Mouse (Mus musculus) urinary bladder, postnatal 14 days (tissue): ENCODE data around the gene Fam162b.

Experiments
- DNase-seq: peaks from one replicate; pipeline ENCODE4 v3.0.0; 2021; ENCODE audit warnings: low spot score

Fam162b gene

DNA sequence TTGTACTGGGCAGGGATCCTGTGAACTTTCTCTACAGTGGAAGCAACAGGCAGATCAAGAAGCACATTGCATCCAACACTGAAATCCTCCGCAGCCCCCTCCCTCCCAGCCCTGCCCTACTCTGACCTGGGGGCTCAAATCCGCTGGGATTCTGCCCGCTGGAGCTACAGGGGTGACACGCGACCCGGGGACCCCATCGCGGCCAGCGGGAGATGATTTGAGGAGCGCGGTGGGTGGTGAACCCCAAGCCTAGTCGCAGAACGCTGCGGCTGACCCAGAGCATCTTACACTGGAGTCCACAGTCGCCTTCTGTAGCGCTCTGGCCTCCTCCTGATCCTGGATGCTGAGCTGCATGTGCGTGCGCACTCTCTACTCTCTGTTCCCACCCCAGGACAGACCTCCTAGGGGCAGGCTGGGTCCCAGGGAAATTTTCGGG is at the start of gene Fam162b:
Gene Fam162b, minus strand, starts transcription at position 379 of the 436 bp plus-strand sequence.
- DNase-seq, result no peak

DNA sequence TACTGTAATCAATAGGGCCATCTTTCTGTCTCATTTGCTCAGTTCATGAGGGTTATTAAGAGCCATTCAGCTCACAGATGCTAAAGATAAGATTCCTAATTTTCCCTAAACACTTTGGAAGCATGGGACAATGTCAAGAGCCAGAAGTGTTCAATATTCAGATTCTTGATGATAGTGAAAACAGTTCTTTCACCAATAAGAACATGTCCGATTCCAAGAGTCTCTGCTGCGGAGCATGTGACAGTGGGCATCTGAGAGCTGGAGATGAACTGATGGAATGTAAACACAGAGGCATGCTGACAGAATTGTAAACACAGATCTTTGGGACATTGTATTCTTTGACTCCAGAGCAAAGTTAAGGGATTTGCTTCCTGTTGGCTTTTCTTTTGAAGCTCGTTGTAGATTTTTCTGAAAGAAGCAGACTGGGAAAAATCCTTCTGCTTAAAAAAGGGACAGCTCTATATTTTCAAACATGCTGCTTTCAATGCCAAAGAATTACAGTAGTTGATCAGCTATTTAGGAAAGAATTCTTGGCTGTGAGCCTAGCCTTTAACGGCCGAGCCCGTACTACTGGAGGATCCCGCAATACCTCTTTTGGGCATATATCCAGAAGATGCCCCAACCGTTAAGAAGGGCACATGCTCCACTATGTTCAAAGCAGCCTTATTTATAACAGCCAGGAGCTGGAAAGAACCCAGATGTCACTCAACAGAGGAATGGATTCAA is 41.3 kb upstream of the Fam162b start, which contains the start of gene Gprc6a:
Gene Gprc6a, minus strand, starts transcription at position 51 of the 726 bp plus-strand sequence.
- DNase-seq, result no peak

DNA sequence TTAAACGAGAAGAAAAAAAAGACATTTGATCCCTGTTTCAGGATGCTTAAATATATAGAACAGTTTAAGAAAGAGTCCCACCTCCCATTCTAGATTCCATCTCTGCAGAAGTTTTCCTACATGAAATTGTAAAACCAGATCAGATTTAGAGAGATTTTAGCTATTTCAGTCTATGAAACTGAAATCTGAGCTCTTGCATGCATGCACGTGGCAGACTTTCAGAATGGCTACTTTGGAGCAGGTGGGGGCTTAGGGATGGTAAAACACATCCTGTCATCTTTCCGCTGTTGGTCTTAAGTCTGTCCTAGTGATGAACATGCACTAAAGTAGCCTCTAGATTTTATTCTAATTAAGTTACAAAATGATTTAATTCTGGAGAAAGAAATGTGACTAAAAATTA is 30.9 kb upstream of the Fam162b start:
- DNase-seq, result no peak

DNA sequence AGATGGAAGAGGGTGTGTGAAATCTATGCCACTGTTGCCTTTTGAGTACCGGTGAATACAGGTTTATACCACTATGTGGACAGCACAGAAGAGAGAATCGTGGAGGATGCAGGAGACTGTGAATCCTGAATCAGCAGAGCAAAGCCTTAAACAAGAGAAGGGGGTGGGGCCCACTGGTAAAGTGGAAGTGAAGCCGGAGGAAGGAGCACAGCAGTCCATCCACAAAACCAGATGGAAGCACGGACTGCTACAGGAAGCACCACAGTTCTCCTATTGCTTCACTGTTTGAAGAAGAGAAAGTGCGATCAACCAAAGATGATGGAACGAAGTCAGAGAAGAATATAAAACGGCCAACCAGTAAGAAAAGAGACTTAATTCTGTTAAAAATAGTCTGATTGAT is 29.8 kb upstream of the Fam162b start:
- DNase-seq, result no peak

DNA sequence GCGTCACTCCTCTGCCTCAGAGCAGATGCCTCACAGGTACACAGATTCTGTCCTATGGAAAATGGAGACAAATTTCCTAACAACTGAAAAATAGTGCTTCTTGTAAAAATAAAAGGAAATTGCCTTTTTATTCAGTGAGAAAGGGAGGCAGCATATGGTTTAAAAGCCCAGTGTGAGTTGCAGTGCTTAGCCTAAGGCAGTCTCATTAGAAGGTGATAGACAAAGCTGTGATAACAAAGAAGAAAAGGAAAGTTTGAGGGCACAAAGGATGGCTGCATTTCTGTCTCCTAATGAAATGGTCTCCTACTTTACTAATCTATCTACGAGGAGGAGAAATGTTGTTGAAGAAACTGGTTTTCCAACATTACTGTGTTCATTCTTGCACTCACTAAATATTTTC is 28.2 kb upstream of the Fam162b start:
- no peak for DNase-seq

DNA sequence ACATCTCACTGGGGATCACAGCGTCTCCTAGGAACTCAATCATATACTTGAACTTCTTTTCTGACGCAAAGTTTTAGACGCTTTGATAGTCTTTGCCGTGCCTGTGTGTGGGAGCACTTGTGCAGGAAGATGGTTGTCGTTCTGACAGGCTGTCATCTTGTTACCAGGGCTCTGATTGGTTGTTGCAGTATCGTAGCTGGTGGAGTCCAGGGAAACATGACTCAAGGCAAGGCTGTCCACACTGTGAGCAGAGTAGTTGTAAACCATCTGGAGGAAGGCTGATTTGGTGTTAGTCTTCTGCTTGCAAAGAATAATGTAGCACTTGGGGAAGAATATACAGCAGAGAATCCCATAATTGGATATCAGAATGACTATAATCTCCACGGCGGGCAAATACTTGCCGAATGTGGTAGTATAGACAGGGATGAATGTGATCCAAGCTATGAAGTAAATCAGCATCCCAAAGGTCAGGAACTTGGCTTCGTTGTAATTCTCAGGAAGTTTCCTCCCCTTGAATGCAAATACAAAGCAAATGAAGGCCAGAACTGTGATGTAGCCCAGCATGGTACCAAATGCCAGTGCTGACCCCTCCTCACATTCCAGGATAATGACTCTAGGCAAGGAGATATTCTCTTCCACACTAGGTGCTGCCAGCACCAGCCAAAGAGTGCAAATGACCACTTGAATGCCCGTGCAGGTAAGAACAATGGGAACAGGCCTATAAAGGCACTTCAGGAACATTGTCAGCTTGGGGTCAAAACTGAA is 24.7 kb upstream of the Fam162b start:
- DNase-seq, result no peak

DNA sequence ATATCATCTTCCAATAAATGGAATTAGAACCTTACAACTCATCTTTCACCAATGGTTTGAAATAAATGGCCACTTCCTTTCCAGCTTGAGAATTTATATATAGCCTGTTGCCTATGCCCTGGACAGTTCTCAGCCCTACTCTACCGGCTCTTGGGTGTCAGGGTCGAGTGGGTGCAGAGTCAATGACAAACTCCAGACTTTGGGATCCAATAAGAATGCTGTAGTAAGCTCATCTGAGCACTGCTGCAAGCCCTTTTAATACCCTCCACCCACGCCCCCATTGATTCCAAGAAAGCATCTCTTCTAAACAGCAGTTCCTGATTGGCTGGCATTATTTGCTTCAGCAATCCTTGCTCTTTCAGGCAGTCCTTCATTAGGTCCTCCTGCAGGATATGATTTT is 23.1 kb upstream of the Fam162b start:
- DNase-seq, result no peak

DNA sequence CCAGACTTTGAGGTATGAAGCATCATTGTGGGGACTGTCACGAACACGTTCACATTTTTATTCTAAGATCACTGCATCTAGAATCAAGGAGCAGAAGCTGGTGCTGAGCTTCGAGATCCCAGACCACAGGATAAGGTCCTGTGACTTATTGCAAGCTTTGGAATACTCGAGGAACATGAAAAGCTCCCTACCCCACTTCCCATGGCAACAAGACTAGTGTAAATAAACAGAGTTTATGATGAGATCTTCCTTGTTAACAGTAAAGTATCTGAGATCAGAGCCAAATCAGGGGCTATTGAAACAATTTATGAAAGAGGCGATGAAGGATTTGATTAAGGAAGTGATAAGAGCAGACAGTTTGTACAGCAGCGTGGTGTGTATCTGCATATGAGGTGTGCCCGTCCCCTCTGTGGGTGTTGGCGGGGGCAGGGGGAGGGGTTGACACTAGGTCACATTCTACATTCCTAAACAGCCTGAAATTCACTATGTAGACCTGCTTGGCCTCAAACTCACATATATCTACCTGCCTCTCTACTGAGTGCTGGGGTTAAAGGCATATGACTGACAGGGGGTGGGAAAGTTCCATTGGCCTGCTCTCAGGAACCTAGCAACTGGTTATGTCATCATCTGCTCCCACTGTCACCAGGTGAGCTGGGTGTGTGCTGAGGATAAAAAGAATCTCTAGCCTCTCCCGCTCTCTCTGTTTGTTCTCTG is 21.8 kb upstream of the Fam162b start:
- DNase-seq, result no peak

DNA sequence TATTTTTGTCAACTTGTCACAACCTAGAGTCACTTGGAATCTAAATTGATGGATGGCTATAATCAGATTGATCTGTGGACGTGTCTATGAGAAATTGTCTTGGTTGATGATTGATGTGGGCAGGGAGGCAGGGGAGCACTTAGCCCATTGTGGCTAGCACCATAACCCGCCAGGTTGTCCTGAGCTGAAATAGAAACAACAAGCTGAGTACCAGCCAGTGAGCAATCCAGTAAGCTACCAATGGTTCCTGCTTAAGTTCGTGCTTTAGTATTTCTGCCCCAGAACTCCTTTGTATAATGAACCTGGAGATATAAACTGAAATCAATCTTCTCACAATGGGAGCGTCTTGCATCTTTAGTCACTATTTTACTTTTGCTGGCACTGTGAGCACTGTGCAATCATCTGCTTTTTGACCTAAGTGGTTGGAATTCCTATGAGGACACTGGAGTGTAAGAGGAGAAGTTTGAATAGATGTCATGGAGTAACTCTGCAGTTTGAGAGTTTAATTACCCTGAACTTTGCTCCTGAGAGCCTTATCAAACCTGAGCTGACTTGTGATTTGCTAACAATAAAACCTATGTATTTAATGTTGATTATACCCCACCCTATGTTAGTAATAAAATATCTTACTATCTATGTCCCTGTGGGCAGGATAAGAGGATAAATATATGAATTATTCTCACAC is 19.6 kb upstream of the Fam162b start:
- DNase-seq, result no peak

DNA sequence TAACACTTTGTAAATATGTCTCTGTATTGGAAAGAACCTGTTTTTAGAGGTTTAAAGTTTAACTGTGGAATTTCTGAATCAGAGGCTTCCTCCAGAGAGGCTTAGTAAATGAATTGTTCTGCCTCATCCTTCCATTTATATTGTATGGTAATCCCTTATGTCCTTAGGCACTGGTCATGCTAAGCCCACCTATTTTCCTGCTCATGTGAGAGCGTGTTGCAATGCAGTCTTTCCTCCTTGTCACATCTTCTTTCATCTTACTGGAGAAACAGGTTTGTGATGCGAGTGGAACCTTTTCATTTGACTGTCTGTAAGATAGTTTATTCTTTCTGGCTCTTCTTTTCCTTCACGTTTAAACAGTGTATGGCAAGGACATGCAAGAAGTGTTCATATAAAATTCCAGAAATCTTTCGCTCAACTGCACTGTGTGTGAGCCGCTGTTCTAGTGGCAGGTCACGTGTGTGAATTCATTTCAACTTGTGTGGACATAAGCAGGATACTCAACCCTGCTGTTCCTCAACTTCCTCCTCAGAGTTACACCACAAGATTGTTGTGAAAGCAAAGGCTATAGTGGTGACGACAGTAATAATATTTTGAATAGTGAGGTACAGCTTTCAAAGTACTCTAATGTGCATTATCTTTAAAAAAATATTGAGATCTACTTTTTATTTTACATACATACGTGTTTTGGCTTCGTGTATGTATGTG is 6.8 kb upstream of the Fam162b start:
- DNase-seq, result no peak

DNA sequence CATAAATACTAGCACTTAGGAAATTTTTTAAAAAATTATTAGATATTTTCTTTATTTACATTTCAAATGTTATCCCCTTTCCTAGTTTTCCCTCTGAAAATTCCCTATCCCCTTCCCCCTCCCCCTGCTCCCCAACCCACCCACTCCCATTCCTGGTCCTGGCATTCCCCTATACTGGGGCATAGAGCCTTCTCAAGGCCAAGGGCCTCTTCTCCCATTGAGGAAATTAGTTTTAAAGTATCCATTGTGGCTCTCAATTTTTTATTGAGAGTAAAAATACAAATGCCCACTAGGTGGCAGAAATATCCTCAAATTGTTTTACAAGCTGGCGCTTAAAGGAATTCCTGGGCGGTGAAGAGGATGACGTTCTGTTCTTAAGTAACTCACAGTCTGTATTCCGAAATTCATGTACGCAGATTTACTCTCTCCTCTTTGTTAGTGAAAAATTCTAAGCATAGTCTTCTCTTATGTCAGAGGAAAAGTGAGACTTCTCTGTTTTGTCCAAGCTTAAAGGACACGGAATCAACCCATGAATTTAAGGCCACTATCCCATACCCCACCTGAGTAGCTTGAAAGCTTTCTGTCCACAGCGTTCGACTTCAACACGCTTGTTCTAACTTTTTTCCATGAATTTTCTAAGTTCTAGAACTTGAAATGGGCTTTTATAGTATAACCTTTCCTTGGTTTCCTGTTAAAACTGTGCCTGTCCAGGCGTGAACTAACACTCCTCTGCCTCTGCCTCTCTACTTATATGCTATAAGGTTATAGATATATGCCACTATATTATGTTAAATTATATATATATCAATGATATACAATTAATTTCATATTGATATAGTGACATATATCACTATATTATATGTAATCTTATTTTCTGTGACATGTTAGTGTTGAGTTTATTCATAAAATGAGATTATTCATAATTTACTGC is 4.9 kb upstream of the Fam162b start:
- DNase-seq, result no peak

DNA sequence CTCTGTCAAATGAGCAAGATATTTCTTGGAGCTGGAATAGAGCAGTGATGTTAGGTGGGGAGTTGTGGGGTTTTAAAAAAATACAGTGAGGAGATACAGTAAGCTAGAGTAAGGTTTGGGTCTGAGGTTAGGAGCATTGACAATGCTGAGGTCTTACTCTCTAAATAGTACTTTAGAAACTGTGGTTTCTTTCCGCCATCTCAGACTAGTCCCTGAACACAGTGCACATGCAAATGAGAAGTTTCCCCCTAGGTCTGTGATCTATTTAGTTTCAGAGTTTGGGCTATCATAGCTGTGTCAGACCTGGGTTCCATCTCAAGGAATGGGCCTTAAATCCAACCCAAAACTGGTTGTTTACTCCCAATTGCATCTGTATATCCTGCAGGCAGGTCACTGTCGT is 1.3 kb upstream of the Fam162b start:
- DNase-seq, result no peak

DNA sequence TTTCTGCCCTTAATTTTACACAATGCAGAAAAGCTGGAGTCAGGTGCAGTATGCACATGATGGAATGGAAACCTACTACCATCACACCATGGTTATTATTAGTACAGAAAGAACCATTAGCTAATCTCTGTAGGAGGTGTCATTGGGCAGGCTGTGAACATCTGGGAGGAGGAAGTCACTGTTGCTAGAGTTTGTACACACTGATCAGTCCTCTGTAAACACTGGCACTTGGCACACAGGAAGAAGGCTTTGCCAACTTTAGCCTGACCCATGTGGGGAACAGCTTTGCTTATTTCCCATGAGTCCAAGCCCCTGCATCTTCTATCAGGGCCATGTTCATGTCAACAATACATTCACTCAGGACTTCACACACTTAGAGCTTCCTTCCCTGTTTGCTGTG is 5.4 kb downstream of the Fam162b start:
- no peak for DNase-seq

DNA sequence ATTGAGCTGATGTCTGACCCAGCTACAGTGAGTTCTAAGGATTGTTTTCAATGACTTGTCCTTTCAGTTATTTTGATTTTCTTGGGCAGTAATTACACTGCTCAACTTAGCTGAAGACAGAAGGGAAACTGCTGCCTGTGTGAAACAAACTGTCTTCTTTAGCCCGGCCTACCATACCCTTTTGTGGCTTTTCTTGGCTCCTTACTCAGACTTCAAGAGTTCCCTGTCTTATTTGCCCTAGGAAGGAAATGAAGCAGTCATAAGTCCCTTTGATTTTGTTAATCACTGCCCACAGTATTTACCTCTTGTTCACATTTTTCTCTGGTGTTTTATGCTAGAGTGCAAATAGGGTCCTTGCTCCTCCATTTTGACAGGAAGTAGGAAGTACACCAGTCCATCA is 5.9 kb downstream of the Fam162b start:
- no peak for DNase-seq

DNA sequence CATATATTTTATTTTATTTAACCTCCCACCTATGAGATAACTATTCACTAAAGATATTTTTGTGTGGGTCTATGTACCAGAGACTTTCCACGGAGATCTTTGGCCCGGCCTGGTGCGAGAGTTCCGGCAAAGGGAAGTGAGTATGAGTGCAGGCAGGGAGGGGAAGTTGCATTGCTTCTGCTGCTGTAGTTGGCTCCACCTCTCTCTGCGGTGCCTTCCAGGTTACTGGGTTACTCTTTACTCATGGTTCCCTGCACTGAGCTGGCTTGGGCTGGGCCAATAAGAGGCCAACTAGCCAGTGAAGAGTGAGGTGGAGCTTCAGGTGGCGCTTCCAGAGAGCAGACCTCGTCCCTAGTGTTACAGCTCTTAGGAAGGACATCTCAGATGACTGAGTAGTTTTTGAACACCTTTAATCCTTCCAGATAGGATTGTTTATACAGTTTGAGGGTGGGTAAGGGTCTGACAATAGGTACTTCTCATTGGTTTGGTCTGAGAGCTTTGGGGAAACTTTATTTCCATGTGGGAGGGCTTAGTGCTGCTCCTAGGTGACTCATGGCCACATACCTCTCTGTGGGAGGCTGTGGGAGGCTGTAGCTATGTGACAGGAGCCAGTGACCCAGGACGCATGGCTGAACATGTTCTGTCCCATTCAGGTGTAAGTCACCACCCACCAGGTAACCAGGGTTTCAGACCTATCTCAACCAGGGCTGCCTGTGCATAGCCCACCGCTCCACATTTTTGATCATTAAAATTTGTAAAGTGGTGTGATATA is 18.9 kb downstream of the Fam162b start:
- DNase-seq, result no peak

DNA sequence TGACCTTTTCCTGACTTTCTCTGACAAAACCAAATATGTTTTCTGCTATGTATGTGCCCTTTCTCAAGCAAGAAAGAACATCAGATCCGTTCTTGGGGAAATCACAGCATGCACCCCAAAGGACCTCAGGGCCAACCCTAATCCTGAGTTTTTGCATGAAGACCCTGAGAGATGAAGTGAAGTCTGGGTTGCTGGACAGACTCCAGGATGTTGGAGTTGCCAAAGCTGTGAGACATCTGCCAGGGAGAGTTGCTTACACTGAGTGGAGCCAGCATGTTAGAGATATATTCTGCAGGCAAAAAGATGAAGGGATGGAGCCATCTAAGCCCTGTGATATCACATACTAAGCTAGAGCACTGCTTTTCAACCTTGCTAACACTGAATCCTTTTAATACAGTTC is 34.3 kb downstream of the Fam162b start:
- DNase-seq, result no peak

DNA sequence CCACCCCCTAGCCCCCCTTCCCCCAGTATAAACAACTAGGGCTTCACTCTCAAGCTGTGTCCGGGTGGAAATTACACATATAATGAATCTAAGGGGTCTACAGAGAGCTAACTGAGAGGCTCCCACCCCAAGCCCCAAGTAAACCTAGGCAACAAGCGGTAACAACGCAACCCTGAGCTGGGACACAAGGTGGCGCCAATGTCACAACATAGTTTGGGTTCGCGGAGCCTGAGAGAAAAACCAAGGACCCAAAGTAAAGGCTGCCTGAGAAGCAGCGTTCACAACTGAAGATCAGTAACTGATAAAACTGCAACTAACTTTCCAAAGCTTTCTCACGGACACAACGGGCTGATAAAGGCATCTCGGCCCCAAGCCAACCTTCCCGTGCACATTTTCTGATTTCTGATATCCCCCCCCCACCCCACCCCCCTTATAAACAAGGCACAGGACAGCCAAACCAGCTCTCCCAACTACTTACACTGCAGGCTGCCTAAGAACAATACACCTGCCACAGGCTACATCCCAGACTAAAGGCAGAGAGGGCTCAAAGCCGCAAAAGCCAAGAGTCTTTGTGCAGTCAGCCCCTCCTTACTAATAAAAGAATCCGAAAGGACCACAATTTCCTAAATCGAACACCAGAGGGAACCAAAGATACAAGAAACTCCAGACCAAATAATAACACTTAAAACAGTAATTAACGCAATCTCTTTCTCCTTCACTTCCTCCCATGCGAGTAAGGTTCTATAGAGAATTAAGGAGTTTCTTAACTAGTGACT is 36.8 kb downstream of the Fam162b start:
- DNase-seq, result peak; percentile 80
